Mouse (Mus musculus) bone marrow macrophage, adult 2 months (primary cell): ENCODE results near the gene Dab1. TPM values are rescaled to one million over a fixed set of nuclear protein-coding genes. Genes with fewer than 3 reads are reported as not detected.

Source experiments
- H3K27ac ChIP-seq: 2 replicates; pipeline ENCODE4 v1.5.1; 2012; ENCODE audit warnings: low read depth, low read length; ENCODE audit not compliant: insufficient read depth
- H3K4me1 ChIP-seq: 2 replicates; pipeline ENCODE4 v1.6.1; 2012; ENCODE audit warnings: low read length; ENCODE audit not compliant: control insufficient read depth, insufficient read depth
- H3K4me3 ChIP-seq: 2 replicates; pipeline ENCODE4 v1.5.1; 2012; ENCODE audit warnings: mild to moderate bottlenecking, low read length, moderate library complexity; ENCODE audit not compliant: insufficient read depth
- CTCF ChIP-seq: IDR thresholded peaks from 2 replicates; pipeline ENCODE4 v1.5.1; 2012; ENCODE audit warnings: low read depth, mild to moderate bottlenecking, low read length, moderate library complexity
- POLR2A ChIP-seq: IDR thresholded peaks from 2 replicates; pipeline ENCODE4 v1.6.1; 2012; ENCODE audit warnings: mild to moderate bottlenecking, low read depth, low read length, borderline replicate concordance
- polyA plus RNA-seq: library from polyadenylated mRNA; stranded (reverse); fragments of >200 nt; gene quantifications from 2 replicates; pipeline ENCODE4 v1.2.4, GENCODE M21; 2012; ENCODE audit not compliant: missing spikeins, insufficient read depth, insufficient read length

The Dab1 gene
- polyA plus RNA-seq, 1 experiment, result not detected

DNA sequence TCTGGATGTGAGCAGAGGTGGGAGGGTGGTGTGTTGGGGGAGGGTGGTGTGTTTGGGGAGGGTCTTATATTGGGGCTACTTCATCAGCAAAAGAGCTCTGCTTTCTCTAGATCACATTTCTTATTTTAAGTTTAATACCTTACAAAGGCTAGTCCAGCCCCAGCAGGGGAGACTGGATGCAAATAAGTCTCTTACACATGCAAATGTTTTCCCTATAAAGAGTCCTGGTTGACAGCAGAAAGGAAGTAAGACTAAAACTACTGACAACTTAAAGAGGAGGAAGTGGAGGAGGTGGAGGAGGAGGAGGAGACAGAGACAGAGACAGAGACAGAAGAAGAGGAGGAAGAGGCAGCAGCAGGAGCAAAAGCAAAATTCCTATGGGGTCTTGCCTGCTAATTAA, 885.8 kb downstream of the Dab1 start:
- Histone ChIP-seq H3K4me1 (no peaks in the 10 kb centered on the region), H3K4me3 (no peak overlapping the region), H3K27ac (no peak overlapping the region)
- no peak for TF ChIP-seq CTCF

DNA sequence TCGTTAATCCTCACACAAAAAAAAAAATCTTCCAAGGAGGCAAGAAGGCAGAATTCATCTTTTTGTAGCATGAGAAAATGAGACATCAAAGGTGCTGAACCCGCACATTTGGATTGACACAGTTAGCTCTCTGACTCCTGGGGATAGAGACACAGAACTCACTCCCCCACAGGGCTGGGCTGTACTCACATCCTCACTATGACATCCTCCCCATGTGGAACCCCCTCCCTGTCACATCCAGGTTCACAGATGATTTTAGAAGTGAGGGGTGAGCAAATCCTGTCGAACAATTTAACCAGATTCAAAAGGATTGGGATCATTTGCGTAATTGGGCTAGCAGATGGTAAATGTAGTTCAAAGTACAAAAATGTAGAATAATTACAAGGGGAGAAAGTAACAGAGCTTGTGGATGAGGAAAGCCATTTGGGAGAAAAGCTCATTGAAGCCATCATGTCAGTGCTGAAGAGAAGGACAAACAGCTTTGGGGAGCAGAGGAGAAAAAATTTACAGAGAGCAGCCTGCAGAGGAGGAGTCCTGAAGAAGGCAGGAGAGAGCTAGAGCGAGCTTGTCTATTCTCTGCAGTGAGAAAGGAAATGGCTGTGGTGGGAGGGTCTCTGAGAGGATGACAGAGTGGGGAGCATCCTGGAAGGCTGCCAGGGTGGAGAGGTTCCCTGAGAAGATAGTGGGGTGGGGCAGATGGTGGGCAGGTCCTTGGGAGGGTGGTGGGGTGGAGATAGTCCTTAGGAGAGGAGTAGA, 890.2 kb downstream of the Dab1 start:
- TF ChIP-seq CTCF, result no peak
- TF ChIP-seq POLR2A, result no peak
- no peaks in the 10 kb centered on the region for H3K4me1 ChIP-seq
- no peak overlapping the region for H3K27ac ChIP-seq
- H3K4me3 ChIP-seq, result no peak overlapping the region

DNA sequence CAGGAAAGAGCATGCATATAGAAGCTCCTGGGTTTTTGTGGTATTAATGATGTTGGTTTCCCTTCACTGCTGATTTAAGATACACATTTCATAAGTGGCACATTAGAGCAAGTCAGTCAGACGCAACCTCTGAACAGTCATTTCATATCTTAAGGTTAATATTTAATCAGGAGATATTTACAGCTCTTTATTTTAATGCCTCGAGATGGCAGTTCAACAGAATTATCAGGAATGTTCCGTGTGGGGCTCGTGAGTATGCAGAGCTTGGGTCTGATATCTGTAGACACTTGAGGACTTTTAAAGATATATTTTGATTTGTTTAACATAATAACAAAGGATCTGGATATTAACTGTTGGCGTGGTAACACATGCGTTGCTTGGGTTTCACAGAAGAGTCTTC, 892.7 kb downstream of the Dab1 start:
- Histone ChIP-seq H3K4me1 (no peaks in the 10 kb centered on the region), H3K27ac (no peak overlapping the region), H3K4me3 (no peak overlapping the region)
- TF ChIP-seq CTCF, result no peak
- no peak for TF ChIP-seq POLR2A

DNA sequence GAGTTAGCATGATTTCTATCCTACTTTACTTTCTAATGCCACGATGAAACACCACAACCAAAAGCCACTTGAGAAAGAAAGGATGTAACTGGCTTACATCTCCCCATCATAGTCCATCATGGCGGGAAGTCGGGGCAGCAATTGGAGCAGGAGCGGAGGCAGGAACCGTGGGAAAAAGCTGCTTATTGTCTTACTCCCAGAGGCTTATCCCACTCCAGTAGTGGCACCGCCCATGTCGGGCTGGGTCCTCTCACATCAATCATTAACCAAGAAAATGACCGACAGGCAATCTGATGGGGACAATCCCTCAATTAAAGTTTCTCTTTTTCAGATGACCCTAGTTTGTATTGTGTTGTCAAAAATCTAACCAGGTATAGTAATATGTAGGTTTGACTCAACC, 893.4 kb downstream of the Dab1 start:
- TF ChIP-seq CTCF (no peak), POLR2A (no peak)
- Histone ChIP-seq H3K27ac (no peak overlapping the region), H3K4me3 (no peak overlapping the region), H3K4me1 (no peaks in the 10 kb centered on the region)

DNA sequence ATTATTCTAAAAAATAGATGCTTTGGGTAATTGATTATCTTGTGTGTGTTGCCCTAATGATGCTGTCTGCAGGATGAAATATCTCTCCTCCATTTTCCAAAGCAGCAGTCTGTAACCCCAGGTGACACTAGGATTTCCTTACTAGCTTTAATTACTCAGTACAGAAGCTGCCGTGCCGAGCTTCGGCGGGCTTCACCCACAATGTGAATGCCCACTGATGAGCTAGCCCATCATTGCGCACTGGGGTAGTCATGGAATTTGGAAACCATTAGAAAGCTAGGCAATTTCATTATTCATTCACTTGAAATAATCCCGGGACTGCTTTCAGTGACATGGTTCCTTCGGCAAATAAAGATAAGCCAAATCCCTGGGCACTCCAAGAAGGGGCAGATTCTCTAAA, 894.5 kb downstream of the Dab1 start:
- TF ChIP-seq CTCF, result no peak
- TF ChIP-seq POLR2A, result no peak
- H3K4me1 ChIP-seq, result no peaks in the 10 kb centered on the region
- no peak overlapping the region for H3K4me3 ChIP-seq
- H3K27ac ChIP-seq, result no peak overlapping the region

DNA sequence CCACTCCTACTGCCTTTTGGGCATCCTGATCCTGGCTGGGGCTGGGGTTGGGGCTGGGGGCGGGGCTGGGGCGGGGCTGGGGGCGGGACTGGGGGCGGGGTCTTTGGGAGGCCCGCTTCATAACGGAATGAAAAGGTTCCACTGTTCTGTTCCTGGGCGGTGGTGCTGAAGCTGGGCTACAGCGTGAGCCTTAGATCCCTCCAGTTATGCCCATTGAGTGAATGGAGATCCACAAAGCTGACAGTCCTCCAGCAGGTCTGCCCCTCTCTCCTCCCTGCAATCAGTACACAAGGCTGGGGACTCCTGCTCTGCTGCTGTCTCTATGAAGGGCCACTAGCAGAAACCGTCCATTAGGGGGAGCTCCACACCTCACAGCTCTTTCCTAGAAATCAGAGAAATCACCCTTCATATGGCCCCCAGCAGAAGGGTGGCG, 895.4 kb downstream of the Dab1 start:
- TF ChIP-seq CTCF (0 out of 2 replicates have a peak, but pooled peaks have one; percentile 21), POLR2A (no peak)
- Histone ChIP-seq H3K4me1 (no peaks in the 10 kb centered on the region), H3K4me3 (no peak overlapping the region)

DNA sequence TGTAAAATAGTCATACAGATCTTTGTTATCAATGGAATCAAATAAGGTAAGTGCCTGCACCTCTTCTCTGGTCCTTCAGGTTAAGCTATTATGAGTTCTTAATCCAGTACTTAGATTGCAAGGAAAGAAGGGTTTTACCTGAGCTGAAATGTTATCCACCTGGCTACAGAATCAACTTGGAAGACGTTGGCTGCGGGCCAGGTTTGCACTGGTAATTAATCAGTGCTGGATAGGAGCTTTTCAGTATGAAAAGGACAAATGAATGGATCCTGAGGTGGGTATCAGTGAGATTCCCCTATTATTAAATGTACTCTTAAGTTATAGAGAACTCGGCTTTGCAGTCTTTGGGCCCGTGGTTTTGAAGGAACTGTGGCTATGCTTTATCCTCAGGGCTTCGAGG, 896.5 kb downstream of the Dab1 start:
- TF ChIP-seq POLR2A (no peak), CTCF (no peak)
- no peaks in the 10 kb centered on the region for H3K4me1 ChIP-seq
- no peak overlapping the region for H3K27ac ChIP-seq
- no peak overlapping the region for H3K4me3 ChIP-seq

More for the DNA sequence above, 895.4 kb downstream of the Dab1 start:
- no peak overlapping the region for H3K27ac ChIP-seq

DNA sequence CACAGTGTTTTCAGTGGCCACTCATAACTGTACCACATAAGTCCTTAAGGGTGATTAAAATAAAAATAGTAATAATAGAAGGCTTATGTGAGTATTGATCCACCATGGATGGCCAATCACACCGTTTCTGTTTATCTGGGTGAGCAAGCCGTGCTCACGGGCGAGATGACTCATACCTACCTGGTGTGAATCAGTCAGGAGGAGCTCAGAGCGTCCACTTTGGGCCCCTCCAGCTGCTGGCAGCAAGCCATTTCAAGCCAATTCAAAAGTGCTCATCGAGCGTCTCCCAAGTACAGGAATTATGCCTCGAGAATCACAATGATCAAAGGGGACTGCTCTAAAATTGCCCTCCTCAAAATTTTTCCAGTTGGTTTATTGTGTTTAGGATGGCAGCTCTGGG, 903.2 kb downstream of the Dab1 start:
- Histone ChIP-seq H3K4me1 (no peaks in the 10 kb centered on the region), H3K4me3 (no peak overlapping the region), H3K27ac (no peak overlapping the region)
- TF ChIP-seq POLR2A, result no peak
- TF ChIP-seq CTCF, result no peak

DNA sequence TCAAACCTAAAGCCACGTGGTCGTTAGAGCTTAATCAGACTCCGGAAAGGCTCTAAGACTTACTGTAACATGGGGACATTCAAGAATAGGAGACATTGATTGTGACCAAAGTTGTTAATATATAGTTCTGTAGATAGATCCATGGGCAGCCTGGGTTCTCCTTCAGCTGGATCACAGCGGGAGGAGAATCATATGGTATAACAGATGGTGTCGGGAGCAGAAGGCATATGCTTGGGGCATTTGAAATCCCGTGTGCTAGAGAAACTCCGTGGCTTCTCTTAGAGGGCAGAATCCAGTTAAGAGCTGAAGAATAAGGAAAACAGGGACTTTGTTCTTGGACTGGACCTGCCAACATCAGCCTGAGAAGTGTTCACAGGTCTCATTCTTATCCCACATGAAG, 904.6 kb downstream of the Dab1 start:
- Histone ChIP-seq H3K4me1 (no peaks in the 10 kb centered on the region), H3K27ac (no peak overlapping the region), H3K4me3 (no peak overlapping the region)
- TF ChIP-seq CTCF (no peak), POLR2A (no peak)

DNA sequence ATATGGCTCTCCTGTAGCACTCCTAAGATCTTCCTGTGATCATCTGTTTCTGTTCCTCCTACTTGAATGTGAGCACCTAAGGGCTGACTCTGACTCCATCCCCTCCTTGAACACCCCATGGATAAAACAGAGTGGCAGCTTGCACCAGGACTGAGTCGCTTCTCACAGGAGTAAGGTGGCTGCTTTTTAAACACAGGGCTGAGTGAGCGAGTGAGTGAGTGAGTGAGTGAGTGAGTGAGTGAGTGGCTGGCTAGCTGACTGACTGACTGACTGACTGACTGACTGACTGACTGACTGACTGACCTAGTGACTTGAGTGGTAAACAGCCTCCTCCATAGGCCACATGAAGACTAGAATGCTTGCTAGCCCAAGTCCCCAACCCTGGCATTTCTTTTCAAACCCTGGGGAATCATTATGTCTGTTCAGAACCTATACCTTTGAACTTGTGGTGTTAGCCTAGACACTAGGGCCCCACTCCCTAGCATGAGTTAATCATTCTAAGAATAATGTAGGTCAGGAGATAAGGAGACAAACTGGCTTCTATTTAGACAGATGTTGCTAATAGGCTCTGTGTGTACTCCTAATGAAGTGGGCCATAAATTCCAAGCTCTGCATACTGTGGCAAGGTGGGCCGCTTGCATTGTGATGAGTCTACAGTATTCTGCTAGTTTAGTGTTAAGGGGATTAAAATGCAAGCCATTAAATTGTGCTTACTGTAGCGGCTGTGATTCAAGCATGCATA, 910.9 kb downstream of the Dab1 start:
- no peak for TF ChIP-seq CTCF
- TF ChIP-seq POLR2A, result no peak
- Histone ChIP-seq H3K27ac (no peak overlapping the region), H3K4me3 (no peak overlapping the region), H3K4me1 (no peaks in the 10 kb centered on the region)

DNA sequence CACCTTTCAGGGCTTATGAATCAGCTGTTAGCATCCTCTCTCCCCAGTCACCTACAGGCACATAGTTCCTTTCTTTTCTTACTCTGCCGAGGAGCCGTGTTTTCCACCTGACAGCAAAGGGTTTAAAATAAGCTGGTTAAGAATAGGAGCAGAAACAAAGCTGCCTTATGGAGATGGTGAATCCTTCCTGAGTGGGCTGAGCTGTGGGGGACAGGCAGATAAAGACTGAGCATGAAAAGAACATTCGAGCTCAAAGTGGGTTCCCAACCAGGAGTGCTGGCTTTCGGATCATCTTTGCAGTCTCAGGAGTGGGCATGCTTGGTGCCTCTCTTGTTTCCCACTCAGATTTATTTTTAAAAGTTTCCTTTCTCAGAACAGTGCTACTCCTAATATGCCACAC, 913.7 kb downstream of the Dab1 start:
- no peak for TF ChIP-seq POLR2A
- TF ChIP-seq CTCF, result no peak
- H3K4me3 ChIP-seq, result no peak overlapping the region
- no peaks in the 10 kb centered on the region for H3K4me1 ChIP-seq
- no peak overlapping the region for H3K27ac ChIP-seq
